Mouse (Mus musculus) lung, adult 2 months (tissue): ENCODE measurements around the gene Adh7.

ENCODE experiments used
- CTCF ChIP-seq: fragments of 200-500 bp; IDR thresholded peaks from 2 replicates; pipeline ENCODE4 v1.5.1; 2011; ENCODE audit warnings: mild to moderate bottlenecking, low read length, control low read depth; ENCODE audit not compliant: insufficient read depth
- POLR2A ChIP-seq: fragments of 200-500 bp; IDR thresholded peaks from 2 replicates; pipeline ENCODE4 v1.6.1; 2011; ENCODE audit warnings: low read depth, mild to moderate bottlenecking, control low read depth, low read length, borderline replicate concordance; ENCODE audit errors: extremely low read depth

DNA sequence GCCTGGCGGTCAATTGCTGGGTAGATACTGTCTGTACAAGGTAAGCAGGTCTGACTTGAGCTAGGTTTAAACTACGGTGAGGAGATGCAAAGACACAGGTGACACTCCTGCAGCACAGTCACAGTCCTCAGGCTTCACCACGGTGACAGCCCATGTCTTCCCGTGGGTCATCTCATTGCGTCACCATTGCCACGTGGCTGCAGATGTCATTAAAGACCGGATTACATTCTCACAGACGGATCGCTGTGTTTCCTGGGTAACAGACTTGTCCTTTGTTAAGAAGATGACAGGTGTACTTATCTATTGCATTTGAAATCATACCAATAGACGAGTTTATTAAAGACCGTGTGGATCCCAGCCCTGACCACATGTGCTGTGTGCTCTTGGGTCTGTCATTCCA is 3.6 kb downstream of the Adh7 start:
- no peak for TF ChIP-seq CTCF
- no peak for TF ChIP-seq POLR2A
